Mouse (Mus musculus) gastrocnemius, postnatal 14 days (tissue): ENCODE data around the gene Epb41. TPM values are rescaled to one million over a fixed set of nuclear protein-coding genes. Genes with fewer than 3 reads are reported as not detected.
A peak's percentile ranks its signal among the peaks of the same experiment; 100 is the strongest.

Experiments
- DNase-seq: peaks from one replicate; pipeline ENCODE4 v3.0.0; 2021; ENCODE audit warnings: mixed read lengths
- intact Hi-C: fragments of 180-260 bp; cut with DNase I; formaldehyde crosslinking; loops from one replicate; pipeline ENCODE4 v1.15.1; 2025; ENCODE audit warnings: low total_unique reads
- long read RNA-seq, 2 experiments: library from polyadenylated mRNA; stranded (forward); transcript quantifications; one replicate each; pipeline ENCODE4 v2.0.0; 2021
- total RNA-seq, 2 experiments: library from RNA; stranded (reverse); gene quantifications; 2 replicates each; pipeline ENCODE4 v1.2.3; 2021

The Epb41 gene
- 10 to 100 TPM; 63.2 to 71.7 TPM for total RNA-seq
- long read RNA-seq, experiment 1, full-length matches to known transcripts, result 3 of 23 reads
- long read RNA-seq, experiment 1, partial matches to known transcripts, result 6 of 23 reads
- long read RNA-seq, experiment 1, other reads (novel, unspliced or antisense), result 14 of 23 reads
- long read RNA-seq, experiment 2, full-length matches to known transcripts, result 7 of 38 reads
- long read RNA-seq, experiment 2, partial matches to known transcripts, result 4 of 38 reads
- long read RNA-seq, experiment 2, other reads (novel, unspliced or antisense), result 27 of 38 reads

- peak; percentile 94 for DNase-seq
- intact Hi-C loops, result loop anchor here (5.0 kb wide), 1 partner anchor 213 kb away; no protein-coding TSS in a partner anchor
Observed at GRCm38 (mm10) chr4:132074933-132075769, at the start of gene Epb41. Gene Epb41, minus strand, starts transcription at chr4:132075321.

GRCm38 (mm10) chr4:132123166-132123565 is 48.0 kb upstream of the Epb41 start:
- intact Hi-C loops, result no loop called here
- no peak for DNase-seq

DNA sequence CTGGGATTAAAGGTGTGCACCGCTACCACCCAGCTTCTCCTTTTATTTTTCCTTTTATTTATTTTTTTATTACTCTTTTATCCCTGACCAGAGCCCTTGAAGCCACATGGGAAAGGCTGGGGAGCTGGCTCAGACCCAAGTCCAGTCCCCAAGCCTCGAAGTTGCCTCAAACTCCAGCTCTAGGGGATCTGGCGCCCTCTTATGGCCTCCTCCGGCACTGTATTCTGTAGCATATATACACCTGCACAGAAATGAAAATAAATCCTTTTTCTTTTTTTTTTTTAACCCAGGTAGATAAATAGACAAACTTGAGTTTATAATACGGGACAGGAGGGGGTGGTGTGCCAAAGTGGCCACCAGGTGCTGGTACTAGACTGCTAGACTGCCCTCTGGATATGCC is 46.6 kb upstream of the Epb41 start:
- DNase-seq, result no peak
- intact Hi-C loops, result no loop called here

GRCm38 (mm10) chr4:132119566-132119965 is 44.4 kb upstream of the Epb41 start:
- intact Hi-C loops, result no loop called here
- no peak for DNase-seq

GRCm38 (mm10) chr4:132116315-132116714 is 41.2 kb upstream of the Epb41 start:
- DNase-seq, result no peak
- intact Hi-C loops, result no loop called here

DNA sequence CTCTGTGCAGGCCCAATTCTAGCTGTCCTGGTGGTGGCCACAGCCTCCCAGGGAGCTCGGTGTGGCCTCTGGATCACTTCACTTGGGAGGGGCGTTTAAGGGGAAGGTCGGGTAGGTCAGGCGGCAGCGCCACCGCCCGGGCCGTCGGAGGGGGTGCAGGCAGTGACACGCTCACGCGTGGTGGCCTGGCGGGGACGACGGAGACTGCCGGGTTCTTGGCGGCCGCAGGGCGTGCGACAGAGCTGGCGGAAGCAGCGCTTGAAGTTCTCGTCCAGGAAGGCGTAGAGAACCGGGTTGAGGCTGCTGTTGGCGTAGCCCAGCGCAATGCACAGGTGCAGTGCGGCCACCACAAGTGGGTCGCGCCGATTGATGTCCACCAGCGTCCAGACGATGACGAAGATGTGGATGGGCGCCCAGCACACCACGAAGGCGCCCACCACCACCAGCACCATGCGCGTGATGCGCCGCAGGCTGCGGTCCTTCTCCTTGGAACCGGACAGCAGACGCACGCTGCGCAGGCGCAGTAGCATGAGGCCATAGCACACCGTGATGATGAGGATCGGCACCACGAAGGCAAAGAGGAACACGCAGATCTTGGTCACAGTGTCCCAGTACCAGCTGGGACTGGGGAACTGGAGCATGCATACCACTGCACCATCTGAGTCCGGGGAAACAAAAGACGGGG is 38.4 kb upstream of the Epb41 start:
- intact Hi-C loops, result no loop called here
- DNase-seq, result peak; percentile 26

GRCm38 (mm10) chr4:132111227-132111626 is 36.1 kb upstream of the Epb41 start:
- intact Hi-C loops, result no loop called here
- DNase-seq, result no peak

GRCm38 (mm10) chr4:132108221-132108620 is 33.1 kb upstream of the Epb41 start:
- intact Hi-C loops, result no loop called here
- DNase-seq, result no peak

- intact Hi-C loops, result no loop called here
- no peak for DNase-seq
Observed at GRCm38 (mm10) chr4:132101152-132101551, 26.0 kb upstream of the Epb41 start.

GRCm38 (mm10) chr4:132099548-132099947 is 24.4 kb upstream of the Epb41 start:
- intact Hi-C loops, result loop anchor here (10.0 kb wide), 1 partner anchor 245 kb away; no protein-coding TSS in a partner anchor
- no peak for DNase-seq

GRCm38 (mm10) chr4:132095043-132095442 is 19.9 kb upstream of the Epb41 start:
- DNase-seq, result no peak
- intact Hi-C loops, result loop anchor here (10.0 kb wide), 1 partner anchor 250 kb away; no protein-coding TSS in a partner anchor

DNA sequence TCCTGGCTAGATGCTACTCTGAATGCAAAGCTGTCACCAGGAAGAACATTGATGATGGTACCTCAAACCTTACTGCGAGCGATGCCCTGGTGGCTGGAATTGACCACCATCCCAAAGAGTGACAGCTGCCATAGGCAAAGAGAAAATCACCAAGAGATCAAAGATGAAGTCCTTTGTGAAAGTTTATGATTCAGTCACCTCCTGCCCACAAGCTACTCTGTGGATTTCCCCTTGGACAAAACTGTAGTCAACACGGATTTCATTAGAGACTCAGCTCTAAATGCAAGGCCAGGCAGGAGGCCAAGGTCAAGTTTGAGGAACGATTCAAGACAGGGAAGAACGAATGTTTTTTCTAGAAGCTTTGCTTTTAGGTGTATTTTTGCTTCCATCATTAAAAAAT is 18.8 kb upstream of the Epb41 start:
- DNase-seq, result no peak
- intact Hi-C loops, result loop anchor here (5.0 to 10.0 kb wide), 2 partner anchors 83 to 251 kb away; no protein-coding TSS in a partner anchor

- peak; percentile 29 for DNase-seq
- intact Hi-C loops, result loop anchor here (5.0 to 10.0 kb wide), 2 partner anchors 84 to 252 kb away; no protein-coding TSS in a partner anchor
Observed at GRCm38 (mm10) chr4:132093136-132093535, 18.0 kb upstream of the Epb41 start.

DNA sequence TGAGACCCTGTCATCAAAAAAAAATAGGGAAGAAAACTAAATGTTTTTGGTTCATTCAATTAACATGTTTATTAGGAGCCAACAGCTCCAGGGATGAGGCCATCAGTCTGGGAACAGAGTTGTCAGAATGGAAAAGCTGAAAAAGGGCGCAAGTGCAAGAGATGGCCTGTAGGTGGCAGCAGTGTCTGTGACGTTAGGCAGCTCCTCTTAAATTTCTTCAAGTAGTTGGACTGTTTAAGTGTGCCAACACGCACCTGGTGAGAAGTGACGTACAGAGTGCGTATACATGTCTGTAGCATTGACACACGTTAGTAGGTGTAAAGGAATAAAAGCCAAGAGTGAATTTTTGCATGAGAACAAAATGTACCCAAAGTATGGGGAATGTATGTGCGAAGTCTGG is 13.8 kb upstream of the Epb41 start:
- DNase-seq, result peak; percentile 42
- intact Hi-C loops, result no loop called here

- intact Hi-C loops, result no loop called here
- DNase-seq, result no peak
Observed at GRCm38 (mm10) chr4:132085114-132085513, 10.0 kb upstream of the Epb41 start.

- no peak for DNase-seq
- intact Hi-C loops, result no loop called here
Observed at GRCm38 (mm10) chr4:132080492-132080983, 5.4 kb upstream of the Epb41 start.

DNA sequence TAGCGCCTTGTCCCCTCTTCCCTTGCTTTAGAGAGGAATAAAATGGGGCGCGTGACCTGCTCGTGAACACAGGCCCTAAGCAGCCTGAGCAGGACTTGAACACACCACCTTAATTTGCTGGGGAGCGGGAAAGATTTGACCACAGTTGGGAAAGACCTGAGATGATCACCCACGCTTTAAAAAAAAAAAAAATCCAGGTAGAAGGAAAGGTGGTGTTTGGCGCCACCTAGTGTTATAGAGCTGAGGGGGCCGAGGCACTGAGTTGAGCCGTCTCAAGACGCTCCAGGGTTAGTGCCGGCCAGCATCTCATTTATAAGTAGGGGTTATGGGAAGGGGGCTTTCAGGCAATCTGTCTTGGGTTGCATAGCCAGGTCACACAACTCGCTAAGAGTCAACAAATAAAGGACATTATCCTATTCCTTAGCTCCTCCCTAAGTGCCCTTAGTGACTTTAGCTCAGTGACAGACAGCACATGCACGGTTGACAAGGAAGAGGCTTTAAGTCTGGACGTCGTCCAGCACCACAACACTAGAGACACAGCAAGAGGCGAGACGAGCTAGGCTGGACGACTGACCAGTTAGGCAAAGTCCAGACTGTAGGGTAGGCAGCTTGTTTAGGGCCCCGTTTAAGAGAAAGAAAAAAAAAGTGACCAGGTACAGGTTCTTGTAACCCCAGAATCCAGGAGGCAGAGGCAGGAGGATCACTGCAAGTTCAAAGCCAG is 4.6 kb upstream of the Epb41 start:
- intact Hi-C loops, result loop anchor here (2.0 to 5.0 kb wide), 2 partner anchors 103 to 217 kb away; no protein-coding TSS in a partner anchor
- peak; percentile 54 for DNase-seq

- intact Hi-C loops, result loop anchor here (2.0 to 5.0 kb wide), 2 partner anchors 102 to 216 kb away; no protein-coding TSS in a partner anchor
Observed at GRCm38 (mm10) chr4:132078296-132078714, 3.2 kb upstream of the Epb41 start.

GRCm38 (mm10) chr4:132077445-132077844 is 2.3 kb upstream of the Epb41 start:
- intact Hi-C loops, result loop anchor here (5.0 kb wide), 1 partner anchor 215 kb away; no protein-coding TSS in a partner anchor
- DNase-seq, result no peak

More at GRCm38 (mm10) chr4:132078296-132078714, 3.2 kb upstream of the Epb41 start:
- DNase-seq, result no peak
